Mouse (Mus musculus): ENCODE measurements around the gene Axin2. TPM values are rescaled to one million over a fixed set of nuclear protein-coding genes. Genes with fewer than 3 reads are reported as not detected.

Gene Axin2
- polyA plus RNA-seq, 1 experiment from 2014 or later: 1.7 TPM

- WGBS: 23% methylated on average over 5 of the region's 5 CpGs
- H3K9me3 ChIP-seq (replicated peaks): no peaks in the 10 kb centered on the region
- ATAC-seq (replicated peaks; ENCODE audit: insufficient number of reproducible peaks, insufficient read depth, low FRiP score, low read depth): no peak
These were observed 32.2 kb downstream of the Axin2 start for GRCm38 (mm10) chr11:108952343-108952742.

GRCm38 (mm10) chr11:108955943-108956342, 35.8 kb downstream of the Axin2 start:
- Histone ChIP-seq H3K4me2 (no peak overlapping the region), H3K9me3 (replicated peaks) (no peaks in the 10 kb centered on the region), H3K4me3 (no peak overlapping the region), H3K27ac (no peak overlapping the region), H3K9ac (no peak overlapping the region), H3K36me3 (no peaks in the 10 kb centered on the region), H3K4me1 (replicated peaks) (peaks cover 6% of the 10 kb centered on the region), H3K27me3 (no peaks in the 10 kb centered on the region)
- WGBS: 79% methylated on average over 4 of the region's 4 CpGs
- ATAC-seq (replicated peaks; ENCODE audit: insufficient number of reproducible peaks, insufficient read depth, low FRiP score, low read depth): no peak

More at GRCm38 (mm10) chr11:108952343-108952742, 32.2 kb downstream of the Axin2 start:
- H3K4me1 ChIP-seq (replicated peaks): peaks cover 11% of the 10 kb centered on the region
- H3K27me3 ChIP-seq: no peaks in the 10 kb centered on the region
- no peak overlapping the region for H3K27ac ChIP-seq
- no peak overlapping the region for H3K9ac ChIP-seq
- H3K4me2 ChIP-seq: no peak overlapping the region
- no peak overlapping the region for H3K4me3 ChIP-seq
- H3K36me3 ChIP-seq: no peaks in the 10 kb centered on the region

GRCm38 (mm10) chr11:108958349-108958748, 38.2 kb downstream of the Axin2 start:
- no peak for ATAC-seq (replicated peaks; ENCODE audit: insufficient number of reproducible peaks, insufficient read depth, low FRiP score, low read depth)
- 65% methylated on average over 5 of the region's 5 CpGs for WGBS

GRCm38 (mm10) chr11:108959196-108959595, 39.0 kb downstream of the Axin2 start:
- H3K27me3 ChIP-seq: no peaks in the 10 kb centered on the region
- 58% methylated on average over 5 of the region's 5 CpGs for WGBS
- no peak overlapping the region for H3K9ac ChIP-seq
- no peak for ATAC-seq (replicated peaks; ENCODE audit: insufficient number of reproducible peaks, insufficient read depth, low FRiP score, low read depth)
- H3K27ac ChIP-seq: no peak overlapping the region
- H3K4me3 ChIP-seq: no peak overlapping the region
- no peaks in the 10 kb centered on the region for H3K4me1 ChIP-seq (replicated peaks)
- no peaks in the 10 kb centered on the region for H3K36me3 ChIP-seq
- H3K9me3 ChIP-seq (replicated peaks): no peaks in the 10 kb centered on the region
- no peak overlapping the region for H3K4me2 ChIP-seq

More at GRCm38 (mm10) chr11:108958349-108958748, 38.2 kb downstream of the Axin2 start:
- Histone ChIP-seq H3K27ac (no peak overlapping the region), H3K9ac (no peak overlapping the region), H3K4me2 (no peak overlapping the region), H3K27me3 (no peaks in the 10 kb centered on the region), H3K4me1 (replicated peaks) (no peaks in the 10 kb centered on the region), H3K4me3 (no peak overlapping the region), H3K36me3 (no peaks in the 10 kb centered on the region), H3K9me3 (replicated peaks) (no peaks in the 10 kb centered on the region)

- 17% methylated on average over 11 of the region's 11 CpGs for WGBS
- Histone ChIP-seq H3K4me2 (peak overlapping the region; percentile 42; the same call in 1 of the 2 replicates), H3K4me1 (replicated peaks) (0 out of 2 replicates have a peak, but pooled peaks cover 8% of the 10 kb centered on the region), H3K9me3 (replicated peaks) (no peaks in the 10 kb centered on the region), H3K36me3 (no peaks in the 10 kb centered on the region), H3K27me3 (no peaks in the 10 kb centered on the region), H3K27ac (no peak overlapping the region), H3K9ac (no peak overlapping the region), H3K4me3 (no peak overlapping the region)
- no peak for ATAC-seq (replicated peaks; ENCODE audit: insufficient number of reproducible peaks, insufficient read depth, low FRiP score, low read depth)
These were observed 41.5 kb downstream of the Axin2 start for GRCm38 (mm10) chr11:108961651-108962065.

GRCm38 (mm10) chr11:108963476-108964232, 43.5 kb downstream of the Axin2 start:
- ATAC-seq (replicated peaks; ENCODE audit: insufficient number of reproducible peaks, insufficient read depth, low FRiP score, low read depth): no peak
- H3K4me3 ChIP-seq: no peak overlapping the region
- H3K4me2 ChIP-seq: no peak overlapping the region
- H3K9me3 ChIP-seq (replicated peaks): no peaks in the 10 kb centered on the region
- no peaks in the 10 kb centered on the region for H3K36me3 ChIP-seq
- H3K4me1 ChIP-seq (replicated peaks): 0 out of 2 replicates have a peak, but pooled peaks cover 8% of the 10 kb centered on the region
- H3K27me3 ChIP-seq: no peaks in the 10 kb centered on the region
- no peak overlapping the region for H3K27ac ChIP-seq
- 74% methylated on average over 15 of the region's 15 CpGs for WGBS
- H3K9ac ChIP-seq: no peak overlapping the region

- Histone ChIP-seq H3K27me3 (no peaks in the 10 kb centered on the region), H3K4me3 (no peak overlapping the region), H3K4me1 (replicated peaks) (0 out of 2 replicates have a peak, but pooled peaks cover 8% of the 10 kb centered on the region), H3K9me3 (replicated peaks) (no peaks in the 10 kb centered on the region), H3K27ac (0 out of 2 replicates have a peak overlapping the region, but pooled peaks have one; percentile 33), H3K4me2 (no peak overlapping the region), H3K9ac (no peak overlapping the region), H3K36me3 (no peaks in the 10 kb centered on the region)
- ATAC-seq (replicated peaks; ENCODE audit: insufficient number of reproducible peaks, insufficient read depth, low FRiP score, low read depth): no peak; the same call in 1 of the 2 replicates
- 35% methylated on average over 6 of the region's 6 CpGs for WGBS
These were observed 45.6 kb downstream of the Axin2 start for GRCm38 (mm10) chr11:108965740-108966139.

GRCm38 (mm10) chr11:108973459-108973858, 53.3 kb downstream of the Axin2 start:
- H3K27ac ChIP-seq: no peak overlapping the region
- H3K36me3 ChIP-seq: no peaks in the 10 kb centered on the region
- peaks cover 21% of the 10 kb centered on the region for H3K27me3 ChIP-seq
- 66% methylated on average over 4 of the region's 4 CpGs for WGBS
- H3K4me2 ChIP-seq: no peak overlapping the region
- ATAC-seq (replicated peaks; ENCODE audit: insufficient number of reproducible peaks, insufficient read depth, low FRiP score, low read depth): no peak
- H3K9me3 ChIP-seq (replicated peaks): no peaks in the 10 kb centered on the region
- no peak overlapping the region for H3K9ac ChIP-seq
- H3K4me3 ChIP-seq: no peak overlapping the region
- H3K4me1 ChIP-seq (replicated peaks): 0 out of 2 replicates have a peak, but pooled peaks cover 3% of the 10 kb centered on the region

GRCm38 (mm10) chr11:108973866-108974265, 53.7 kb downstream of the Axin2 start:
- WGBS: 53% methylated on average over 5 of the region's 5 CpGs
- peaks cover 21% of the 10 kb centered on the region for H3K27me3 ChIP-seq
- 0 out of 2 replicates have a peak, but pooled peaks cover 3% of the 10 kb centered on the region for H3K4me1 ChIP-seq (replicated peaks)
- no peak for ATAC-seq (replicated peaks; ENCODE audit: insufficient number of reproducible peaks, insufficient read depth, low FRiP score, low read depth)
- no peak overlapping the region for H3K4me3 ChIP-seq
- H3K9ac ChIP-seq: no peak overlapping the region
- H3K27ac ChIP-seq: no peak overlapping the region
- H3K4me2 ChIP-seq: no peak overlapping the region
- no peaks in the 10 kb centered on the region for H3K9me3 ChIP-seq (replicated peaks)
- H3K36me3 ChIP-seq: no peaks in the 10 kb centered on the region

- Histone ChIP-seq H3K27ac (no peak overlapping the region), H3K36me3 (no peaks in the 10 kb centered on the region), H3K4me3 (no peak overlapping the region), H3K4me2 (no peak overlapping the region), H3K9me3 (replicated peaks) (no peaks in the 10 kb centered on the region), H3K9ac (no peak overlapping the region), H3K27me3 (peaks cover 21% of the 10 kb centered on the region), H3K4me1 (replicated peaks) (peaks cover 7% of the 10 kb centered on the region; the same call in 1 of the 2 replicates)
- ATAC-seq (replicated peaks; ENCODE audit: insufficient number of reproducible peaks, insufficient read depth, low FRiP score, low read depth): no peak
- WGBS: 32% methylated on average over 11 of the region's 11 CpGs
These were observed 55.4 kb downstream of the Axin2 start for GRCm38 (mm10) chr11:108975583-108975982.

GRCm38 (mm10) chr11:108980530-108980929, 60.4 kb downstream of the Axin2 start:
- H3K9me3 ChIP-seq (replicated peaks): no peaks in the 10 kb centered on the region
- H3K4me2 ChIP-seq: no peak overlapping the region
- no peak overlapping the region for H3K9ac ChIP-seq
- H3K4me1 ChIP-seq (replicated peaks): peaks cover 7% of the 10 kb centered on the region; the same call in 1 of the 2 replicates
- H3K4me3 ChIP-seq: no peak overlapping the region
- no peak overlapping the region for H3K27ac ChIP-seq
- 39% methylated on average over 12 of the region's 12 CpGs for WGBS
- H3K27me3 ChIP-seq: peaks cover 7% of the 10 kb centered on the region
- no peaks in the 10 kb centered on the region for H3K36me3 ChIP-seq
- ATAC-seq (replicated peaks; ENCODE audit: insufficient number of reproducible peaks, insufficient read depth, low FRiP score, low read depth): no peak

Data from heart, embryonic 15.5 days (tissue).